Mouse (Mus musculus): ENCODE results near the gene Diaph3.
"Not testable (repeated sequence)": the region's sequence is repeated elsewhere in the genome, so short reads cannot be mapped to it uniquely, and the experiment has no call there.

Gene Diaph3

GRCm38 (mm10) chr14:86731300-86731699 is 409.7 kb downstream of the Diaph3 start:
- DNase-seq (ENCODE audit: low spot score): no peak

DNA sequence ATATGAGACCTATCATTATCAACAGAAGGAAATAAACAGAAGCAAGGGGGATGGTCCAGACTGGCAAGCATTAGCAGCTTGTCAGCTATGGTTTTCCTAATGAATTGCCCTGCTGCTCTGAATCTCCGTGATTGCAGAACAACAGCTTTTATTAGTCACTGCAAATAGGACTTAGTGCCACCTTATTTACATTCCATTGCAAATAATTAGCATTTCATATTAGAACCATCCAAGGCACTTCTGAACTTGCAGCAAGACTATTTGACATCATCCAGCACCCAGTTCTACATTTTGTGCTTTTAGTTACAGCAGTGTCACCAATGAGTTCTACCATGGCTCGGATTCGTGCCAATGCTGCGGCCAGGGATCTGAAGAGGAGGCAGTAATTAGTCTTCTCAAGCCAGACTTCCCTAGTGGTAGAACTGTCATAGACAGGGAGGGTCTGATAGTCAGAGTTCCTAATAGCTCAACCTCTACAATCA is 411.4 kb downstream of the Diaph3 start:
- DNase-seq (ENCODE audit: low spot score): no peak

DNA sequence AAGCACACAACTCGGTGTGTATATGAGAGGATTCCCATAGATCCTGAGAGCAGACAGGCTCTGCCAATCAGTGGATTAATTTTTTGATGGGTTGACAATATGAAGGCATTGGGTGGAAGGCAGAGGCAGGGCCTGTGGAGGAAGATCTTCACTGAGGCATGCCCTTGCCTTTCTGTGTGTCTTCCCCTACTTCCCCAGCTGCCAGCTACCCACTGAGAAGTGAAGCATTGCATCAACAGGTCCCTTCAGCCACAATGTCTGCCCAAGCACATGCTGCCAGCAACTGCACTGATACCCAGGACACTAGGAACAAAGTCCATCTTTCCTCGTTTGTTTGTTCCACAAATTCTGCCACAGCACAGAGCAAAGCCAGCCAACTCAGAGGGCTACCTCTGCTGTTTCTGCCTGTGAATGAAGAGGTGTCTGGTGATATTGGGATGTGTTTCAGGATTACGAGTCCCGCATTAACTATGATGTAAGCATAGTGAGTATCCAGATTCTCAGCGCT is 413.4 kb downstream of the Diaph3 start:
- no peak for DNase-seq (ENCODE audit: low spot score)

DNA sequence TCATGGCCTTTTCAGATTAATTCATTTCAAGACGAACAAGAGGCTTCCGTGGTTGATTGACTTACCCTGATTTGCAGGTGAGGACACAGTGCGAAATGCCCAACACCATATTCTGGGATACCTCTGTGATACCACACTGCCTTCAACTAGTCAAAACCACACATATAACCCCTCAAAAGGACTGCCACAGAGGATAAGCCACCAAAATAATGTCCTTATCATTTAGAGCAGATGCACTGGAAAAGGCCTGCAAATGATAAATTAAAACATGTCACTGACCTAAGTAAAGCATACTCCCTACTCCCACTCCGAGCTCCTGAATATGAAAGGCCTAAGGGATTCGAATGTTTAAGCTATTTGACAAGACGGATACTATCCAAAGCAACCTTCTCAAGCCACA is 419.3 kb downstream of the Diaph3 start:
- DNase-seq (ENCODE audit: low spot score): no peak

DNA sequence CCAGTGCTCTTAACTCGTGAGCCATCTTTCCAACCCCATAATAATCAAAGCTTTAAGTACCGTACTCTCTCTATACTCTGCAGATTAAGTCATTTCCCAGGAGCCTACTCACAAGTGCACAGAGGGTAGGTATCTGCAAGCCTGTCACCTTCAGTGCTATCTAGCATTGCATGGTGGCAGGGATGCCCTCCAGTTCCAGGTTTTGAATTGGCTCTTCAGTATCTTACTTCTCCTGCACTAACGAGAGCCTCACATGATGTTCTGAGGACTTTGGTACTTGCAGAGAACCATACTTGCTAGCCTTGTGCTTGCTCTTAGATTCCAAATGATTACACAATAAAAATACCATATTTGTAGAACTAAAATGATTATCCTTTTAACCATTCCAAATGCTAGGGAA is 420.0 kb downstream of the Diaph3 start:
- no peak for DNase-seq (ENCODE audit: low spot score)

DNA sequence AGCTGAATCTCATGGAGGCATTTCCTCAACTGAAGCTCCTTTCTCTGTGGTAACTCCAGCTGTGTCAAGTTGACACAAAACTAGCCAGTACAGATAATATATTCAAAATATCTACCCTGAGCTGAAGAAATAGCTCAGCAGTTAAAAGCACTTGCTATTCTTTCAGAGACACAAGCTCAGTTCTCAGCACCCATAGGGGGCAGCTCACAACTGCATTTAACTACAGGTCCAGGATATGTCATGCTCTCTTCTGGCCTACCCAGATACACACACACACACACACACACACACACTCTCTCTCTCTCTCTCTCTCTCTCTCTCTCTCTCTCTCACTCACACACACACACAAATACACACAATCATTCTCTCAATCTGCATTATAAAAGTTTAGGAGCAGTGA is 420.6 kb downstream of the Diaph3 start:
- DNase-seq (ENCODE audit: low spot score): not testable (repeated sequence)

- no peak for DNase-seq (ENCODE audit: low spot score)
Measured at GRCm38 (mm10) chr14:86714088-86714690, 426.8 kb downstream of the Diaph3 start.

- no peak for DNase-seq (ENCODE audit: low spot score)
Measured at GRCm38 (mm10) chr14:86704080-86704479, 437.0 kb downstream of the Diaph3 start.

GRCm38 (mm10) chr14:86701145-86701544 is 439.9 kb downstream of the Diaph3 start:
- DNase-seq (ENCODE audit: low spot score): no peak

DNA sequence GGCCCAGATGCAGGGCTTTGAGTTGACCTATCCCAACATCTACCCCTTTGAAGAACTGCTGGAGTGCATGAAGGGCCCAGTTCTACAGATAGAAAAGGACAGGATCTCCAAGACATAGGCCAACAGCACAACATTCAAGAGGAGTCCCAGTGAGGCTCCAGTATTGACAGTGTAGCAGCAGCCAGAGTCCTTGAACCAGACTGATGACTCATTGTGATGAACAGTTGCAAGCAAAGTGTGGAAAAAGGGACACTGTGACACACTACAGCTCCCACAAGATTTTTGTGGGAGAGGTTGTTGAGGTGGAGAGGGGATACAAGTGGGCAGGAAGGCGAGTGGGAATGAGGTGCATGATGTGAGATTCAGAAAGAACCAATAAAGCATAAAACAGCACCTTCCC is 443.1 kb downstream of the Diaph3 start:
- DNase-seq (ENCODE audit: low spot score): no peak

DNA sequence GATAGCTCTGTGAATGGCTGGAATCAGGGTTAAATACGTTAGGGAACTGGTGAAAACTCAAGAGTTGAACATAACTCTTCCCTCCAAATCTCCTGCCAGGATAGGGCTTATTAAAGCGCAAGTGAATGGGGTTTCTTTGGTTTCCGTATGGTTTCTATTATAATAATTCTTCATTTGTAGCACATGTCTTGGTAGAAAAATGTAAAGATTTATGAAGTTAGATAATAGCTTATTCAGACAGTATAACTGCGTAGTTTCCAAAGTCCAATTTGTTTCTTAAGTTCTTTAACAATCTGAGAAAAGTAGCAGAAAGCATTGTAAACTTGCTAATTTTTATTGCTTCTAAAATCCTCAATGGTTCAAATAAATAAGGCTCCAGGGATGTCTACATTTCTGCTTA is 448.3 kb downstream of the Diaph3 start:
- no peak for DNase-seq (ENCODE audit: low spot score)

DNA sequence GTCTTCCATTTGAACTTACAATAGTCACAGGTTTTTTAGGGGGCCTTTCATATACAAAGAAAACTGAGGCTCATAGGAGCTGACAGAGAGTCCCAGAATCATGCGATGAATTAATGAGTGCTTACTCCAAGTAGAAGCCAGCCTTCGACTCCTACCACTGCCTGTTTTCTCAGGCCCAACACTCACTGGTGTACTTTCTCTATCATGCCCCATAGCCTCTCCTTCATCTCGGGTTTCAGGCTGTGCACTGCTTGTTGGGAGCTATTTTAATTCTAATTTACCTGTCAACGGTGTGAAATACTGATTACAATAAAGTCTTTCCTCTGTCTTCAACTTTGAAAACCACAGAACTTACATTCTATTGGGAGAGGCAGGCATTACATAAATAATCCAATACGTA is 449.7 kb downstream of the Diaph3 start:
- DNase-seq (ENCODE audit: low spot score): no peak

DNA sequence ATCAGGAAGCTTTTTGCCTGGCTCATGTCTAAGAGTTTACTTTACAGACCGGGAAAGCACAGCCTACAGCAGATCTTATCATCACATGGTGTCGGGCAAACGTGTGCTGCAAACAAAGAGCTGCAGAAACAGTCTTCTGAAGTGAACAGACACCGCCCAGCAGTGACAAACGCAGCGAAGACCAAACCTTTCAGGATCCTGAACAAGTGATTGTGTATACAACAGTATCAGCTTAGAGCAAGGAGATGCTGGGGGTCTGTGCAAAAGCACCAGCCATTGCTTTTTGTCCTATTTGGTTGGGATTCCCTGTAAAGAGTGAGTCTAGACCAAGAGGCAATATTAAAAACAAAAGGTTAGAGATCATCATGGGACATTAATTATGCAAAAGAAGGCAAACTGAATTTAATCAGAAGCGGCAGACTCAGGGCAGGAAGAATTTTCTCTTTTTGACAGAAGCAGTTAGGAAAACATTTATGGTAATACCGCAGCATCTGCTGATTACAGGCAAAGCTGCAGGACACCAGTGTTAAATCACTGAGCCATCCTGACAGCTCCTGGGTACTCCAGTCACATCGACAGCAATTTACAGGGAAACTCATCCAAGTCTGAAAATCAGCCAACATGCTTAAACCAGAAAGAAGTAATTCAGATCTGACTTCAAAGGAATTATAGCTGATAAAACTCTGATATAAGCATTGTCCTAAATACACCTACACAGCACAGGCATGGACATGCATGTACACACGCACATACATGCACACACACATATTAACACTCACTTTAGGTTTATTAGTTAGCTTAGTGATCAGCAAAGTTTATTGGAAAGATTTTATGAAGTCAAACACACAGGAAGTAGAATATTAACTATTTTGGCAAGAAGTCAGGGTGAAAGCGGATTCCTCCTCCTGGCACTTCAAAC is 456.2 kb downstream of the Diaph3 start:
- DNase-seq (ENCODE audit: low spot score): no peak

GRCm38 (mm10) chr14:86681951-86682350 is 459.1 kb downstream of the Diaph3 start:
- DNase-seq (ENCODE audit: low spot score): no peak

- no peak for DNase-seq (ENCODE audit: low spot score)
Measured at GRCm38 (mm10) chr14:86678992-86679391, 462.0 kb downstream of the Diaph3 start.

DNA sequence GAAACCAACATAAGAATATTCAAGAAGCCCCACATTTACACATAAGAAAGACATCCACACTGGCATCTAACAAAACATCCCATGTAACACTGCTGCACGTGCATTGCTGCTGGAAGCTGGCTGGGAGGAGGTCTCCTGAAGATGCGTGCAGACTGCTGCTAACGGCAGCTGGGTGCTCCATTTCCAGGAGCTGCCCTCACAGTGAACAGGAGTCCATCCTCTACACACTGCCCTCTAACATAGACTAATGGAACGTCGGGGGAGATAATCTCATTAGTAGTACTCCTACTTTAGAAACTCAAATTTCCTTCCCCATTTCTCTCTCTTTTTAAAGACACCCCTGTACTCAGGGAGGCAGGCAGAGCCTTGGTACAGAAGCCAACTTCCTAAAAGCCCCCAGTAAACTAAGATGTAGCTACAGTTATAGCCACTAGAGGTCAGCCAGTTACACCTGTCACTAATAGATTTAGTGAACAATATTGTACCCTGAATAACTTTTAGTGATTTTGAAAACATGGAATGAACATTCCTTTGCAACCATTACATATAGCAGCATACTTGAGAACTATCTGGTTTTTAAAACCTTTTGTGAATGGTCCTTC is 462.8 kb downstream of the Diaph3 start:
- DNase-seq (ENCODE audit: low spot score): no peak

DNA sequence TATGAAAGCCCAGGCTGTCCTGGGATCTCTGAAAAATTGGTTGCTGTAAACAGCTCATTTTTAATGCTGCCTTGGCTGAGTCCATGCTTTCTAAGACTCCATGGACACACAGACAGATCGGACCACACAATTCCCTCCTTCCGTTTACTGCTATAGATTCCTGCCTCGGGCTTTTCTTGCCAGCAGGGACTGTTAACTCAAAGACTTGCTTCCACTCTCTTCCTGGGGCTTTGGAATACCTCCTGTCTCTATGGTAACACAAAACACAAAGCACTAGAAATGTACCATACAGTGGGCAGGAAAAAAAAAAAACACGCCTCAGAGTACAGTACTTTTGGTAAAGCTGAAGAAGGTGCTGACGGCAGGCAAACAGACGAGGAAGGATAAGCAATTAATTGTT is 464.0 kb downstream of the Diaph3 start:
- DNase-seq (ENCODE audit: low spot score): no peak

- DNase-seq (ENCODE audit: low spot score): no peak
Measured at GRCm38 (mm10) chr14:86675314-86675713, 465.7 kb downstream of the Diaph3 start.

GRCm38 (mm10) chr14:86662846-86663245 is 478.2 kb downstream of the Diaph3 start:
- DNase-seq (ENCODE audit: low spot score): no peak

- DNase-seq (ENCODE audit: low spot score): no peak
Measured at GRCm38 (mm10) chr14:86660556-86660955, 480.5 kb downstream of the Diaph3 start.

DNA sequence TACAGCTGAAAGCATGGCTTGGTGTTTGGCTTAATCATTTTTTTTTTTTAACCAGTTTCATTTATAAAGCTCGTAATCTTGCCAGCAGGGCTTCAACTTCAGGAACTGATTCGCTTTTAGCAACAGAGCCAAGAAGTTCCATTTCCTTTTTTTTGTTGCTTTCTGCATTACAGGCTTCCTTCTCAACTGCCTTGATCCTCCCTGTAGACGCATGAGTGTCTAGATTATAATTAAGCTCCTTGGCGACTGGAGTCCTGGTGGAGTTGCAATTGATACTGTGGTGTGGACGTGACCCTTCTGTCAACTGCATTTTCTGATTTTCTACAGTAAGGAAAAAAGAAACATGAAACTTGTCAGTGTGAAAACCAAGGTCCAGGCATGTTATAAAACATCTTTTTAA is 484.8 kb downstream of the Diaph3 start:
- DNase-seq (ENCODE audit: low spot score): no peak

DNA sequence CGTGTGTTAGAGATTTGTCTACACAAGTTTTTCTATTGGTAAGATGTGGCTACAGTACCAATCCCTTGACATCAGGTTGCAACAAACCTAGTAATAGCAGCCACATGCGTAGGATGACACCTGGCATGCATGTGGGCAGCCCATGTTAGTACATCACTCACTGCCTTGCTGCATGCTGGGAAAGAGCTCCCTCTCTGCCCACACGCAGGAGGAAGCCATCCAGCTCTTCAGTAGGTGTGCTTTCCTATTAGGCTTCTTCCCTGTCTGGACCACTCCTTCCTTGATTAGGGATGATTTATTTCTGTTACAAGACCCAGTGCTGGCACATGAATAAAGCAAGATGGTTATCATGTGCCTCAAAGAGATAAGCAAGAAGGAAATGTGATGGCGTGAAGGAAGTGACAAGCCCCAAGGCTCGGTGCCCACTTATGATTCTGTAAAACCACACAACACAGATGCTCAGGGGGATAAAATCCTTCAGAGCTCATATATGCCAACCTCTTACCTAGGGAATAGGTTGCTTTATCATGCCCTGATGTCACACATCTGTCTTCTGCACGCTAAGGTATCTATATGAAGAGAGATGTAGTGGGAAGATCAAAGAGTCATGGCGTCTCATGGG is 494.4 kb downstream of the Diaph3 start:
- DNase-seq (ENCODE audit: low spot score): no peak
